Mouse (Mus musculus): ENCODE measurements around the gene Rfng. TPM values are rescaled to one million over a fixed set of nuclear protein-coding genes. Genes with fewer than 3 reads are reported as not detected.
A peak's percentile ranks its signal among the peaks of the same experiment; 100 is the strongest.
"Not testable (repeated sequence)": the region's sequence is repeated elsewhere in the genome, so short reads cannot be mapped to it uniquely, and the experiment has no call there.

The Rfng gene
- polyA plus RNA-seq, 1 experiment from 2014 or later: 52.2 TPM

DNA sequence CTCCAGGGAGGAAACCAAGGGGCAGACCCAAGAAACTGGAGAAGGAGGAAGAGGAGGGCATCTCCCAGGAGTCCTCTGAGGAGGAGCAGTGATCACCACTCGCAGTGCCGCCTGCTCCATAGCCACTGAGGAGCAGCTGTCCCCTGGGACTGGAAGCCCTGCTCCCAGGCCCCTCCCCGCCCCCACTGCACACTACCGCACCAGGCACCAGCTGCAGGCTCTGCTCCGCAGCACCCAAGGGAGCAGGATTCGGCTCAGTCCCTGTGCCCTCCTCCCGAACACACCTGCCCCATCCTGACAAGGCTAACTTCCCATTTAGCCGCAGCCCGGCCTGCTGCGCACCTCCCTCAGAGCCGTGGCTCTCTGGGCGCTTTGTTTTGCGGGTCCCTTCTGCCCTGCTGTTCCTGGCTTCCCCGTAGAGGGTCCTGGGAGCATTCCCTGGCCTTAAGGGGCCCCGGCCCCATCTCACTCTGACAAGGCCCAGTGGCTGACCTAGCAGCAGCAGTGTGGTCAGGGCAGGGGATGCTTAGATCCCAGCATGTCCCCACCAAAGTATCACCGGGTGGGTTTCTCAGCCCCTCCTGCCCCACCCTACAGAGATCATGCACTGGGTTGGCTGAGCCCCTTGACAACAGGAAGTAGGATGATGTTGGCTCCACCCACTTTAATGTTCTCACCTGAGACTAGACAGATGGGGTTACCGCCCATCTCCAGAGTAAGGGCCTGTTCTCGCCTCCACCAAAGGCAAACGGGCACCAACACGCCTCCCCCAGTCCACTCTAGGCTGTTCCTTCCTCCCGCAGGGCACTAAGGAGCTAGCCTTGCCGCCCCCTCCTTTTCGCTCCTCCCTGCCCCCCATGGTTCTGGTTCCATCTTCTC lies 20.6 kb downstream of the Rfng start:
- not testable (repeated sequence) for H3K36me3 ChIP-seq, H3K9me3 ChIP-seq, H3K4me1 ChIP-seq, H3K27ac ChIP-seq
- Histone ChIP-seq H3K27me3 (peaks cover 15% of the 10 kb centered on the region), H3K9ac (peak overlapping the region; percentile 49; the same call in 1 of the 2 replicates), H3K4me2 (peak overlapping the region; percentile 44), H3K4me3 (0 out of 2 replicates have a peak overlapping the region, but pooled peaks have one; percentile 12)
- ATAC-seq (ENCODE audit: insufficient number of reproducible peaks, insufficient read depth, low FRiP score, low TSS enrichment, low read depth): peak; percentile 22; the same call in 1 of the 2 replicates
- WGBS: 12% methylated on average over 5 of the region's 23 CpGs

DNA sequence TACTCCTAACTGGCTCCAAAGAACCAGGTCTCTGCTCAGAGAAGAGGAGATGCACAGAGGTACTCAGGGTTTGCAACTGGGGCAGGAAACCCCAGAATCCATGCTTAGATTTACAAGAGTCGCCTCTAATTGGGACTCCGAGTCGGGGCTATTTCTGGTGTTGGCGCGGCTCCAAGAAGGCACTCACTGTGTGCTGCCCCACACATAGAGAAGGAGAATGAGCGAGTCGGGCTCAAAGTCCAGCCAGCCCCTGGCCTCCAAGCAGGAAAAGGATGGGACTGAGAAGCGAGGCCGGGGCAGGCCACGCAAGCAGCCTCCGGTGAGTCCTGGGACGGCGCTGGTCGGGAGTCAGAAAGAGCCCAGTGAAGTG lies 21.4 kb downstream of the Rfng start, which contains the start of gene Hmga1b:
Gene Hmga1b, plus strand, starts transcription at position 123 of the 370 bp plus-strand sequence.
- WGBS: 20% methylated on average over 14 of the region's 14 CpGs
- Histone ChIP-seq H3K9ac (peak within 1 kb of the TSS; percentile 49), H3K9me3 (peaks cover 12% of the 10 kb centered on the region), H3K27me3 (peaks cover 15% of the 10 kb centered on the region), H3K4me2 (peak within 1 kb of the TSS; percentile 44), H3K4me3 (peak within 1 kb of the TSS; percentile 12; the same call in 1 of the 2 replicates)
- not testable (repeated sequence) for ATAC-seq (ENCODE audit: insufficient number of reproducible peaks, insufficient read depth, low FRiP score, low TSS enrichment, low read depth); H3K36me3 ChIP-seq; H3K27ac ChIP-seq; H3K4me1 ChIP-seq

DNA sequence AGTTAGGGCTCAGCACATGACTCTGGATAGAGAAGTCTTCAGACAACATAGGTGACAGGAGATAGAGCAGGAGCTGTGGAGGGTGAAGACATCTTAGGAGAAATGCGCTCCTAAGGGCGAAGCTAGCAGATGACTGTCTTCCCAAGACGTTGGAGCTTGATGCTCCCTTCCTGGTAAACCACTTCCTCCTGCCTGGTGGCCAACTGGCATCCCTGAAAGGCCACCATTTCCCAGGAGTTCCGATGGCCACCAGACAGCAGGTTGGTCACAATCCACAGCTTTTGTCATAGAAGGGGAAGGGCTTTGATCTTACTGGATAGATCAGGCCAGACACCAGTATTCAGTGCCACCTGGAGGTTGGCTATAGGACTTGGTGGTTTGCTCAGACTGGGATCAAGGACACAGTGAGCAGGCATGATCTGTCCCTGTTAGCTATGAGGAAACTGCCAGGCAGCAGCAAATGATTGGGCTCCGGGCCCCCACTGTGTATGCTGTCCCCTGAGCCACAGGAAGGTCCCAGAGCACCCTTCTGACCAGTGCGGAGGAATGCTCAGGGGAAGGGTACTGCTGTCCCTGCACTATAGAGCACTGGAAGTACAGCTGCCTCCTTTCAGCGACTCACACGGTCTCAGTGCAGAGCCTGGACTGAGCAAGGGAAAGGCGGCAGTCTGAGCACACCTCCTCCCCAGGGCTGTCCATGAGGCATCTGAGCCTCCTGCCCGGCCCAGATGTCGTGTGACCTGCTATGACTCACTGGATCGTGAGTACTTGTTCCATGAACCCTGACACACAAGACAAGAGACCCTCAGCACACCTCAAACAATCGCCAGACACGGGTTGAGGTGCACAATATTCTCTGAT lies 22.0 kb downstream of the Rfng start:
- H3K4me1 ChIP-seq: peaks cover 6% of the 10 kb centered on the region; the same call in 1 of the 2 replicates
- H3K27me3 ChIP-seq: peaks cover 15% of the 10 kb centered on the region
- H3K27ac ChIP-seq: no peak overlapping the region
- H3K4me2 ChIP-seq: peak overlapping the region; percentile 44
- no peaks in the 10 kb centered on the region for H3K36me3 ChIP-seq
- 0 out of 2 replicates have a peak, but pooled peaks have one; percentile 34 for ATAC-seq (ENCODE audit: insufficient number of reproducible peaks, insufficient read depth, low FRiP score, low TSS enrichment, low read depth)
- 72% methylated on average over 14 of the region's 14 CpGs for WGBS
- H3K9me3 ChIP-seq: peaks cover 12% of the 10 kb centered on the region
- peak overlapping the region; percentile 49 for H3K9ac ChIP-seq
- no peak overlapping the region for H3K4me3 ChIP-seq

DNA sequence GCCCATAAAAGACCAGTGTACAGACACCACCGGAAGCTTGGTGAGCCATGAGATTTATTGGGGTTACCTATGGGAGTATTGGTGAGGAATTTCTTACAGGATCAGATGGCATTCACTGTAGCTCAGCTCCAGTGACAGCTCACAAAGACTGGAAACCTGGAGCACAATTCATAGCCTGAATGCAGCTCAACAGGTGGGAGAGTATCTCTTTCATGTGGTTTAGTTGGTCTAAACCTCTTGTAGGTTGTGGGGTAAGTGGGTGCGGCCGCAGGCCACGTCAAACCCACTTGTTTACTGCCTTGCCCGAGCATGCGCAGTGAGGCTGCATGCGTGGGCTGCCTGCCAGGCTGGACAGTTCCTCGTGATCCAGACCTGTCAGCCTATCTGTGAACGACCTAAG lies 23.8 kb downstream of the Rfng start:
- Histone ChIP-seq H3K4me1 (peaks cover 6% of the 10 kb centered on the region; the same call in 1 of the 2 replicates), H3K9me3 (peaks cover 12% of the 10 kb centered on the region), H3K9ac (no peak overlapping the region), H3K36me3 (no peaks in the 10 kb centered on the region), H3K27ac (no peak overlapping the region), H3K4me2 (no peak overlapping the region), H3K4me3 (no peak overlapping the region), H3K27me3 (peaks cover 15% of the 10 kb centered on the region)
- WGBS: 86% methylated on average over 9 of the region's 9 CpGs
- ATAC-seq (ENCODE audit: insufficient number of reproducible peaks, insufficient read depth, low FRiP score, low TSS enrichment, low read depth): no peak

DNA sequence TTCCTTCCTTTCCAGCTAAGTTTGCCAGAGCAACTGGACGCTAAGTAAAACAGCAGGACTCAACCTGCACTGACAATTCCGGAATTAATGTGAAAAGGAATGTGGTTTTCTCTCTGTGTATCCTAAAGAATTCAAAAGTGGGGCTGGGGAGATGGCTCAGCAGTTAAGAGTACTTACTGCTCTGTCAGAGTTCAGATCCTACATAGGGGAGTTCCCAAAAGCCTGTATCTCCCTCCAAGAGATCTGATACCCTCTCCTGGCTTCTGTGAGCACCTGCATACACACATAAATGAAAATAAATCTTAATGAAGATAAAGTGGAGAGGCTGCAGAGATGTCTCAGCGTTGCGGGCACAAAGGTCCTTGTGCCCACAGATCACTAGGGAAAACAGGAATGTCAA lies 32.4 kb downstream of the Rfng start:
- Histone ChIP-seq H3K27me3 (0 out of 2 replicates have a peak, but pooled peaks cover 3% of the 10 kb centered on the region), H3K4me2 (no peak overlapping the region), H3K9me3 (no peaks in the 10 kb centered on the region), H3K4me3 (no peak overlapping the region), H3K4me1 (no peaks in the 10 kb centered on the region), H3K9ac (no peak overlapping the region), H3K27ac (no peak overlapping the region), H3K36me3 (no peaks in the 10 kb centered on the region)
- ATAC-seq (ENCODE audit: insufficient number of reproducible peaks, insufficient read depth, low FRiP score, low TSS enrichment, low read depth): no peak
- WGBS: 68% methylated on average over 4 of the region's 4 CpGs

DNA sequence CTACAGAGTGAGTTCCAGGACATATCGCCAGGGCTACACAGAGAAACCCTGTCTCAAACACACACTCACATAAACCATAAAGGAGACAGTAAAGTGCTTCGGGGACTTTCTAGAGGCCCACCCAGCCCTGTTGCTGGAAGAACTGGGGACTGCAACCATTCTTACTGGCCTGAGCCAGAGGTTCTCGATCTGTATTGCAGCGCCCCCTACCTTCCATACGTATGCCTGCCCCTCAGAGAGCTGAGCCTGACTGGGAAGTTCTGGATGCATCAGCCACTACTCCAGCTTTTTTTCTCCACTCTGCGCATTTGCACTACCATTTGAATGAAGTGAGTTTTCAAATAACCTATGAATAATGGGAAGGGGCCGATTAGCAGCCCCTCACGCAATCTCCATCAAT lies 34.6 kb downstream of the Rfng start:
- 59% methylated on average over 8 of the region's 8 CpGs for WGBS
- Histone ChIP-seq H3K4me1 (no peaks in the 10 kb centered on the region), H3K36me3 (no peaks in the 10 kb centered on the region), H3K9ac (no peak overlapping the region), H3K9me3 (no peaks in the 10 kb centered on the region), H3K27ac (no peak overlapping the region), H3K4me3 (no peak overlapping the region), H3K27me3 (0 out of 2 replicates have a peak, but pooled peaks cover 3% of the 10 kb centered on the region), H3K4me2 (no peak overlapping the region)
- no peak for ATAC-seq (ENCODE audit: insufficient number of reproducible peaks, insufficient read depth, low FRiP score, low TSS enrichment, low read depth)

DNA sequence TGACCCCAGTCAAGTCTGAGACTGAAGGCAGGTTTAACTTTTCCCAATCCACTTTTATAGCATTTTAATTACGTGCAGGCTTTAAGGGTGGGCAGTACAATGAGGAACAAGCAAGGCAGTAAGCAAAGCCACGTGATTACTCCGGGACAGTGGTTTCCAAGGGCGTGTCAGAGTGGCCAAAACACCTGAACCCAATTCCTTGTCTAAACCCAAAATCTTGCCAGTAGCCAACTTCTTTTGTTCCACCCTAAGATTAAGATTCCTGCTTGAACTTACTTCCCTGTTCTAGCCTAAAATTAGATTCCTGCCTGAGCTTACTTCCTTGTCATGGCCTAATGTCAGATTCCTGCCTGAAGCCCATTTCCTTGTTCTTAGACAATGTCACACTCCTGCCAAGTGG lies 36.0 kb downstream of the Rfng start:
- H3K4me3 ChIP-seq: no peak overlapping the region
- H3K36me3 ChIP-seq: no peaks in the 10 kb centered on the region
- H3K4me1 ChIP-seq: no peaks in the 10 kb centered on the region
- H3K27me3 ChIP-seq: 0 out of 2 replicates have a peak, but pooled peaks cover 3% of the 10 kb centered on the region
- no peak overlapping the region for H3K4me2 ChIP-seq
- WGBS: 66% methylated on average over 4 of the region's 4 CpGs
- H3K9ac ChIP-seq: no peak overlapping the region
- no peak for ATAC-seq (ENCODE audit: insufficient number of reproducible peaks, insufficient read depth, low FRiP score, low TSS enrichment, low read depth)
- no peaks in the 10 kb centered on the region for H3K9me3 ChIP-seq
- H3K27ac ChIP-seq: no peak overlapping the region

DNA sequence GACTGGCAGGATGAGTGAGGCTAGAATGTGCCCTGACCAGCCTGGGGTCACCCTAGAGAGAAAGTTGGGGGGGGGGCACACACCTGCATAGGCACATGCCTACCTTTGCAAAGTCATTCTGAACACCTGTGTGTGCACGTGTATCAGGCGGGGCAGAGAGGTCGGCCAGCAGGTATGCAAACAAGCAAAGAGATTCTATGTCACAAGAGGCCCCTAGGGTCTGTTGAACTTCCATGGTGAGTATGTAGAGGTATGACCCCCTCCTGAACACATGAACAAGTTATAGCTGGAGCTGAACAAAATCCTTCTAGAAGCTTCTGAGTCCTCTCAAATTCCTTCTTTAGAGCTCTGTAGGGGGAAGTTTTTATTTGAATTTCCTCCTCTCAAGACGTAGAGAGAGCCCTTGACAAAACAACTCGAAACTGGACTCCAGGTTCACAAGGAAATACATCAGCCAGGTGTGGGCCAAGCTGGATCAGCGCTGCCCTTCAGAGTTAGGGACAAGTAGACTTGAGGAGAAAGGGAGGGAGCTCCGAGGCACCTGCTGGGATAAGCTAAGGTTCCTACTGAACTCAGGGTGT lies 39.8 kb downstream of the Rfng start:
- ATAC-seq (ENCODE audit: insufficient number of reproducible peaks, insufficient read depth, low FRiP score, low TSS enrichment, low read depth): no peak
- Histone ChIP-seq H3K9ac (no peak overlapping the region), H3K9me3 (no peaks in the 10 kb centered on the region), H3K4me2 (no peak overlapping the region), H3K4me3 (no peak overlapping the region), H3K36me3 (no peaks in the 10 kb centered on the region), H3K27me3 (no peaks in the 10 kb centered on the region), H3K27ac (no peak overlapping the region), H3K4me1 (no peaks in the 10 kb centered on the region)
- WGBS: 68% methylated on average over 7 of the region's 7 CpGs

DNA sequence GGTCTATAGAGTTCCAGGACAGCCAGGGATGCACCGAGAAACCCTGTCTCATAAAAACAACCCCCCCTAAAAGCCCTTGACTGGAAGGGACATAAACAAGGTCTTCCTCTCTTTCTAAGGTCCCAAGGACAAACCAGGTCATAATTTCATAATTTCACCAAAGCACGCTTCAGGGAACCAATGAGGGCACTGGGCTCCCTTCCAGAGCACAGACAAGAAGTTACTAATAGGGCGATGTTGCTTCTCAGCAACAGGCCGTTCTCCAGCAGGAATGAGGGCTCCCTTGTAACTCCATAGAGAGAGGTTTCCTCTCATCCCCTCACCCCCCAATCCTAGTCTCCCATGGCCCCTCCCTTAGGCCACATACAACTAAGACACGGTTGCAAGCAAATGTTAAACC lies 43.0 kb downstream of the Rfng start:
- Histone ChIP-seq H3K4me1 (no peaks in the 10 kb centered on the region), H3K27ac (no peak overlapping the region), H3K4me3 (no peak overlapping the region), H3K27me3 (no peaks in the 10 kb centered on the region), H3K36me3 (no peaks in the 10 kb centered on the region), H3K9me3 (no peaks in the 10 kb centered on the region), H3K9ac (no peak overlapping the region), H3K4me2 (no peak overlapping the region)
- WGBS: 87% methylated on average over 5 of the region's 5 CpGs
- no peak for ATAC-seq (ENCODE audit: insufficient number of reproducible peaks, insufficient read depth, low FRiP score, low TSS enrichment, low read depth)

DNA sequence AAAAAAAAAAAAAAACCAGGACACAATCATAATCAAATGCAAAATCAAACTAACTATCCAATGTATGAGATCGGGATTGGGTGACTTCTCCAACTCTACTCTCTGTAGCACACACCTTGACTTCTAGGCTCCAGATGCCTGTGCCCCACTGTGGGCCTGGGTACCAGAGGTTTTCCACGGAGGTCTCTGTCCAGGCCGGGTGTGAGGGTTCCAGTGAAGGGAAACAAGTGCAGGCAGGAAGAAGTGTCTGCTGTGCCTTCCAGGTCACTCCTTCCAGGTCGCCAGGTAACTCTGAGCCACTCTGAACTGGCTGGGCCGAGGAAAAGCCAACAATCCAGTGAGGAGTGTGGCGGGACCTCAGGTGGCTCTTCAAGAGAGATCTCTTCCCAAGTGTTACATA lies 47.6 kb downstream of the Rfng start:
- Histone ChIP-seq H3K9me3 (no peaks in the 10 kb centered on the region), H3K4me1 (peaks cover 20% of the 10 kb centered on the region), H3K4me2 (no peak overlapping the region), H3K27me3 (no peaks in the 10 kb centered on the region), H3K36me3 (no peaks in the 10 kb centered on the region), H3K27ac (no peak overlapping the region), H3K4me3 (no peak overlapping the region), H3K9ac (no peak overlapping the region)
- WGBS: 77% methylated on average over 6 of the region's 6 CpGs
- no peak for ATAC-seq (ENCODE audit: insufficient number of reproducible peaks, insufficient read depth, low FRiP score, low TSS enrichment, low read depth)

DNA sequence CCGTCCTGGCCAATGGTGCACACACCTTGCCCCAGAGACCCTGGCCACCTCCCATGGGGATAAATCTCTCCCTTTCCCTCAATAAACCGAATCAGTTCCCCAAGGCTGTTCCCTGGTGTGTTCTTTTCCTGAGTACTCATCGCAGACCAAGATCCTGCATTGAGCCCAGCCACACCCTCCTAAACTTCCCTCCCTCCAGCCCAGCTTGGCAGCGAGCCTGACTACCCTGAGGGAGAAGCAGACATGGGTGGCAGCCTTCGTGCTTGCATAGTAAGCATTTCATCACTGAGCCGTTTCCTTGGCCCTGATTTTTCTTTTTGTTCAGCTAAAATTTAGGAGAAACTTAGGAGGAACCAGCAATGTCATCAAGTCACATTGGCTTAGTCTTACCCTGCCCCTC lies 50.5 kb downstream of the Rfng start:
- 44% methylated on average over 6 of the region's 6 CpGs for WGBS
- H3K36me3 ChIP-seq: no peaks in the 10 kb centered on the region
- H3K4me1 ChIP-seq: peaks cover 24% of the 10 kb centered on the region
- no peaks in the 10 kb centered on the region for H3K27me3 ChIP-seq
- no peak overlapping the region for H3K4me2 ChIP-seq
- no peak overlapping the region for H3K27ac ChIP-seq
- no peak for ATAC-seq (ENCODE audit: insufficient number of reproducible peaks, insufficient read depth, low FRiP score, low TSS enrichment, low read depth)
- H3K9ac ChIP-seq: no peak overlapping the region
- no peaks in the 10 kb centered on the region for H3K9me3 ChIP-seq
- no peak overlapping the region for H3K4me3 ChIP-seq

Data from embryonic facial prominence, embryonic 13.5 days (tissue).